Mouse (Mus musculus) heart, embryonic 12.5 days (tissue): Measurements from ENCODE around the gene Glod5. TPM values are rescaled to one million over a fixed set of nuclear protein-coding genes. Genes with fewer than 3 reads are reported as not detected.
"Not testable (repeated sequence)": the region's sequence is repeated elsewhere in the genome, so short reads cannot be mapped to it uniquely, and the experiment has no call there.

Experiments
- ATAC-seq: fragments of 200-750 bp; cut with Nextera tagmentation; 2 replicates; pipeline ENCODE4 v1.8.0; 2017; ENCODE audit warnings: moderate TSS enrichment, moderate library complexity; ENCODE audit not compliant: insufficient number of reproducible peaks, low FRiP score
- H3K27ac ChIP-seq: fragments of 300-500 bp; sonication (generic); 2 replicates; pipeline ENCODE4 v1.5.1; 2016; ENCODE audit warnings: mild to moderate bottlenecking, moderate library complexity; ENCODE audit not compliant: poor library complexity, severe bottlenecking
- H3K27me3 ChIP-seq: fragments of 300-500 bp; sonication (generic); replicated peaks from 2 replicates; pipeline ENCODE4 v1.6.1; 2016; ENCODE audit warnings: mild to moderate bottlenecking, moderate library complexity
- H3K36me3 ChIP-seq: fragments of 300-500 bp; sonication (generic); 2 replicates; pipeline ENCODE4 v1.6.1; 2016; ENCODE audit warnings: mild to moderate bottlenecking, moderate library complexity
- H3K4me1 ChIP-seq: fragments of 300-500 bp; sonication (generic); replicated peaks from 2 replicates; pipeline ENCODE4 v1.6.1; 2016; ENCODE audit warnings: mild to moderate bottlenecking
- H3K4me2 ChIP-seq: fragments of 300-500 bp; sonication (generic); 2 replicates; pipeline ENCODE4 v1.6.1; 2016; ENCODE audit warnings: mild to moderate bottlenecking, moderate library complexity
- H3K4me3 ChIP-seq: fragments of 300-500 bp; sonication (generic); 2 replicates; pipeline ENCODE4 v1.5.1; 2016; ENCODE audit warnings: mild to moderate bottlenecking
- H3K9ac ChIP-seq: fragments of 300-500 bp; sonication (generic); 2 replicates; pipeline ENCODE4 v1.6.1; 2016; ENCODE audit warnings: mild to moderate bottlenecking, moderate library complexity
- H3K9me3 ChIP-seq: fragments of 300-500 bp; sonication (generic); replicated peaks from 2 replicates; pipeline ENCODE4 v1.6.1; 2016; ENCODE audit warnings: mild to moderate bottlenecking, moderate library complexity
- WGBS: fragments of 180-500 bp; shearing (Covaris S2); methylation state at CpG from one replicate; pipeline ENCODE4 v1.1.7; 2016; 5-methylcytosine and 5-hydroxymethylcytosine counted together
- polyA plus RNA-seq: library from polyadenylated mRNA; unstranded; fragments of >200 nt; fragmentation: Nextera tagmentation; extraction: Ambion mirVana; gene quantifications from 2 replicates; pipeline ENCODE4 v1.2.1, GENCODE M21; 2016

The Glod5 gene
- 0.30 TPM in 1 of 2 replicates, not detected in the other for polyA plus RNA-seq

DNA sequence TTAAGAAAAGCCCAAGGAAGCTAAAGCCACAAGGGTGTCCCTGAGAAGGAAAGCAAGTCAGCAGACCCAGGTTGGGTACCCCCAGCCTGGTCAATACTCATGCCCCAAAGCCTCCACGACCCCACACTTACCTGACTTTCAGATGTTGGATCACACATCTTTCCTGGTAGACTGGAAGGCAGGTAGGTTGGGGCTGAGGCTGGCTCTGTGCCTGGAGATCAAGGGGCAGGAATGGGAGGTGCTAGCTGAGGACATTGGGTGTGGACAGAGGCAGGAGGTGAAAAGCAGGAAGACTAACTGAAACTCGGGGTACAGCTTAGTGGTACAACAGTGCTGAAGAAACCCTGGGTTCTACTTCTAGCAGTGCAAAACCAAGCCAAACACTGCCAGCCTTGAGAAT, at the start of gene Glod5:
Gene Glod5 (minus strand): TSS at position 207 of the 400 bp plus-strand sequence.
- Histone ChIP-seq H3K36me3 (no peaks in the 10 kb centered on the region), H3K27ac (no peak within 1 kb of the TSS), H3K4me3 (no peak within 1 kb of the TSS), H3K4me2 (no peak within 1 kb of the TSS), H3K9me3 (no peaks in the 10 kb centered on the region), H3K4me1 (no peaks in the 10 kb centered on the region), H3K27me3 (no peaks in the 10 kb centered on the region), H3K9ac (no peak within 1 kb of the TSS)
- 45% methylated on average over 2 of the region's 2 CpGs for WGBS
- no peak for ATAC-seq

DNA sequence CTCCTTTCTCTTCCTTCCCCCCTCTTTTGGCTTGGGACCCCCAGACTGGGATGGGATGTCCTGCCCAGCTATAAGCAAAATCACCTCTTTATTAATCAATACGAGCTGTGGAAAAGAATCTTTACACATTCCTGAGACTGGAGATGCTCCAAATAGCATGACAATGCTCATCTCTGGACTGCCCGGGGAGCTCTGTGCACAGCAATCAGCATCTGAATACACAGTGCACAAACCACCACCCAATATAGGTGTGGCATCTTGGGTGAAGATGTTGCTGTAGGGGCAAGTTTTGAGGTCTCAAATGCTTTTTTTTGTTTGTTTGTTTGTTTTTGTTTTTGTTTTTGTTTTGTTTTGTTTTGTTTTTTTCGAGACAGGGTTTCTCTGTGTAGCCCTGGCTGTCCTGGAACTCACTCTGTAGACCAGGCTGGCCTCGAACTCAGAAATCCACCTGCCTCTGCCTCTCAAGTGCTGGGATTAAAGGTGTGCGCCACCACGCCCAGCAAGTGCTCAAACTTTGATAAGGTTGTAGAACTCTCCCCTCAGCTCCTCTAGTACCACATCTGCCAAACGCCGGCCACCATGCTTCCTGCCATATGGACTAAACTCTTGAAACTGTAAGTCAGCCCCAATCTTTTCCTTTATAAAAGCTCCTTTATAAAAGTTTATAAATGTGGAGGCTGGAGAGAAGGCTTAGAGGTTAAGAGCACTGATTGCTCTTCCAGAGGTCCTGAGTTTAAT, 32.9 kb upstream of the Glod5 start:
- WGBS = 79% methylated on average over 8 of the region's 8 CpGs
- H3K4me1 ChIP-seq, H3K4me3 ChIP-seq, H3K27me3 ChIP-seq, H3K36me3 ChIP-seq, H3K9me3 ChIP-seq, ATAC-seq, H3K4me2 ChIP-seq, H3K9ac ChIP-seq, H3K27ac ChIP-seq: not testable (repeated sequence)

DNA sequence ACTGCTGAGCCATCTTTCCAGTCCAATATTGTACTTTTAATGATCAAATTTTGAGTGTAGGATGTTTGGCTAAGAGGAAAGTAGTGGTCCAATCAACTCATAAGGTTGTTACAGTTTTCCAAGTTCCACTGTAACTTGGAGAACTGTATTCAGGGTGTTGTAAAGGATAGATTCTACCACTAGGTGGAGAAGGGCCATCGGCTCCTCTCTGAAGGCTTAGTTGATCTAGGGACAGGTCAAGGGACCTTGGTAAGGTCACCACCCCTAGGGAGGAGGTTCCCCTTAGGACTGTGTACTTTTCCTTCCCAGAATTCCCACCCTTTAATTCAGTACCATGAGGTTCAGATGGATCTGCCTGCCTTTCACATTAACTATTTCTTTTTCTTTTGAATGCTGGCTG, 14.7 kb upstream of the Glod5 start:
- Histone ChIP-seq H3K36me3 (no peaks in the 10 kb centered on the region), H3K4me3 (no peak overlapping the region), H3K27me3 (no peaks in the 10 kb centered on the region), H3K27ac (no peak overlapping the region), H3K4me2 (no peak overlapping the region), H3K4me1 (no peaks in the 10 kb centered on the region), H3K9ac (no peak overlapping the region), H3K9me3 (no peaks in the 10 kb centered on the region)
- no peak for ATAC-seq
- WGBS = 60% methylated on average over 1 of the region's 1 CpGs

DNA sequence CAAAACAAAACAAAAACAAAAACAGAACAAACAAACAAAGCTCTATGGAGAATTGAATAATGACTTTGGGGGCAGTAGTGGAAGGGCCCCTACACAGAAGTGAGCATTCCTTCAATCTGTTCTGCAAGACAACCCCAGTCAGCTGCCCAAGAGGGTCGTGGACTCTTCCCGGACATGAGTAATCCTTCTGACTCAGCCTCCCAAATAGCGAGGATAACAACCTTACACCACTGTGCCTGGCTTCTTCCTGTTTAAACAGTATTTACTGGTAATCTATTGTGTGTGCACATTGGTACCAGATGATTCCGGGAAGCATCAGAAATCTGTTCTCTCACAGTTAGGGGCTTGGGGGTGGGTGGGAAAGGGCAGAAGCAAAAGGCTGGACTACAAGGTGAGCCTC, 8.5 kb upstream of the Glod5 start:
- WGBS = 59% methylated on average over 4 of the region's 4 CpGs
- H3K4me1 ChIP-seq = no peaks in the 10 kb centered on the region

DNA sequence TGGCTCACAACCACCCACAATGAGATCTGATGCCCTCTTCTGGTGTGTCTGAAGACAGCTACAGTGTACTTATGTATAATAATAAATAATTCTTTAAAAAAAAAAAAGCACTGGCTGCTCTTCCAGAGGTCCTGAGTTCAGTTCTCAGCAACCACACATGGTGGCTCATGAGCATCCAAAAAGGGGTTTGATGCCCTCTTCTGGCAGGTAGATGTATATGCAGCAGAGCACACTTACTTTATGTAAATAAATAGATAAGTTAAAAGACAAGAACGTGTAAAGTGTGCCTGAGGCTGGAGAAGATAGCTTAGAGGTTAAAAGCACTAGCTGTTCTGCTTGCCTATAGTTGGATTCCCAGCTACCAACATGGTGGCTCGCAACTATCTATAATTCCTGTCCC, 6.5 kb upstream of the Glod5 start:
- ATAC-seq = no peak
- 51% methylated on average over 2 of the region's 2 CpGs for WGBS
- Histone ChIP-seq H3K27me3 (no peaks in the 10 kb centered on the region), H3K36me3 (no peaks in the 10 kb centered on the region), H3K9me3 (no peaks in the 10 kb centered on the region), H3K9ac (no peak overlapping the region), H3K4me2 (no peak overlapping the region), H3K4me3 (no peak overlapping the region), H3K27ac (no peak overlapping the region), H3K4me1 (no peaks in the 10 kb centered on the region)

More for the DNA sequence above, 8.5 kb upstream of the Glod5 start:
- ATAC-seq = no peak
- Histone ChIP-seq H3K9me3 (no peaks in the 10 kb centered on the region), H3K4me3 (no peak overlapping the region), H3K27ac (no peak overlapping the region), H3K27me3 (no peaks in the 10 kb centered on the region), H3K36me3 (no peaks in the 10 kb centered on the region), H3K9ac (no peak overlapping the region), H3K4me2 (no peak overlapping the region)

DNA sequence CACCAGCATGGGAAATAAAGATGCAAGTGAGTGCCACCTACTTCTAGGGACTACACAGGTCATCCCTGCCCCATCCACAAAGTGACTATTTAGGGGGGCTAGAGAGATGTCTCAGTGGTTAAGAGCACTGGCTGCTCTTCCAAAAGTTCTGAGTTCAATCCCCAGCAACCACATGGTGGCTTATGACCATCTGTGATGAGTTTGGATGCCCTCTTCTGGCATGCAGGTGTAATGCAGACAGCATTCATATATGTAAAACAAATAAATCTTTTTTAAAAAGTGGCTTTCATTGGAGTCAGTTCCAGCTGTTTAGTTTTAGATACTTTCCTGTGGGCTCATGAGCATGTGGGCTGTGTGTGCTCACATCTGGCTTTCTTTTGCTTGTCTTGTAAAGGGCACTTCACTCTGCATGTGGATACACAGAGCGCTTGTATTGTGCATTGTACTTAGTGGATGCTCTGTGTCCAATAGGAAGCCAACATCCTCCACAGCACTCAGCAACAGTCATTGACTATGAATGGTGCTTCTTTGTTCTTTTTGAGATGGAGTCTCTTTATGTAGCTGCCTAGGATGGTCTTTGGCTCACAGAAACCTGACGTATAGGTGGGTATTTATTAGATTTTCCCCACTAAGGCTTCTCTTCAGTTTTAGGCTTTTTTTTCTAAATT, 2.0 kb upstream of the Glod5 start:
- Histone ChIP-seq H3K4me3 (no peak overlapping the region), H3K27ac (no peak overlapping the region), H3K36me3 (no peaks in the 10 kb centered on the region), H3K27me3 (no peaks in the 10 kb centered on the region), H3K4me1 (no peaks in the 10 kb centered on the region), H3K4me2 (no peak overlapping the region), H3K9ac (no peak overlapping the region), H3K9me3 (no peaks in the 10 kb centered on the region)
- WGBS = 84% methylated on average over 2 of the region's 2 CpGs
- no peak for ATAC-seq

DNA sequence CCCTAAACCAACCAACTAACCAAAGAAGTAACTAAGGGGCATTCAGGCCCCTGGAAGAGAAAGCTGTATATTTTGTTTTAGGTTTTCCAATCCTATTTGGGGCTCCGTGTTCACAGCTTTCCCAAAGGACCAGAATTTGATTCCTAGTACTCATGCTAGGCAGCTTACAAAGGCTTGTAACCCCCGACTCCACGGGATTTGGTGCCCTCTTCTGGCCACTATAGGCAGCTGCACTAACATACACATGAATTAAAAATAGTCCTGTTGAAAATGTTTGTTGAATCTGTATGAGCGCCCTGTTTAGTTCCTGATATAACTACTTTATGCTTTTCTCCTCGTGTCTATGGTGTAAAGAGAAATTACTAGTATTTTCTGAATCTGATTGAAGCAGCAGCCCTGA, 1.1 kb downstream of the Glod5 start:
- Histone ChIP-seq H3K9ac (no peak overlapping the region), H3K9me3 (no peaks in the 10 kb centered on the region), H3K4me2 (no peak overlapping the region), H3K27me3 (no peaks in the 10 kb centered on the region), H3K4me1 (no peaks in the 10 kb centered on the region), H3K4me3 (no peak overlapping the region), H3K27ac (no peak overlapping the region), H3K36me3 (no peaks in the 10 kb centered on the region)
- 10% methylated on average over 5 of the region's 5 CpGs for WGBS
- no peak for ATAC-seq

DNA sequence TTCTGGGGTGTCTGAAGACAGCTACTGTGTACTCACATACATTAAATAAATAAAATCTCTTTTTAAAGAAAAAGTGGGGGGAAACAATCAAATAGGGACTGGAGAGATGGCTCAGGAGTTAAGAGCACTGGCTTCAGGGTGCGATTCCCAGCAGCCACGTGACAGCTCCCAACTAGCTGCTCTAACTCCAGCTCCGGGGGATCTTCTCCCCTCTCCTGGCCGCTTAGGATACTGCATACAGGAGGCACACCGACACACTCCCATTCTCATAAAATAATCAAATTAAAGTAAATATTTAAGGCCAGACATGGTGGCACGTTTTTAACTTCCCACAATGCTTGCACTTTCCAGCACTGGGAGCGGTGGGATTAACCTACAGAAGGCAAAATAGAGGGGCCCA, 2.6 kb downstream of the Glod5 start:
- H3K27me3 ChIP-seq, H3K4me2 ChIP-seq, ATAC-seq, H3K4me1 ChIP-seq, H3K9me3 ChIP-seq, H3K9ac ChIP-seq, H3K36me3 ChIP-seq, H3K27ac ChIP-seq, H3K4me3 ChIP-seq: not testable (repeated sequence)
- 20% methylated on average over 7 of the region's 7 CpGs for WGBS

DNA sequence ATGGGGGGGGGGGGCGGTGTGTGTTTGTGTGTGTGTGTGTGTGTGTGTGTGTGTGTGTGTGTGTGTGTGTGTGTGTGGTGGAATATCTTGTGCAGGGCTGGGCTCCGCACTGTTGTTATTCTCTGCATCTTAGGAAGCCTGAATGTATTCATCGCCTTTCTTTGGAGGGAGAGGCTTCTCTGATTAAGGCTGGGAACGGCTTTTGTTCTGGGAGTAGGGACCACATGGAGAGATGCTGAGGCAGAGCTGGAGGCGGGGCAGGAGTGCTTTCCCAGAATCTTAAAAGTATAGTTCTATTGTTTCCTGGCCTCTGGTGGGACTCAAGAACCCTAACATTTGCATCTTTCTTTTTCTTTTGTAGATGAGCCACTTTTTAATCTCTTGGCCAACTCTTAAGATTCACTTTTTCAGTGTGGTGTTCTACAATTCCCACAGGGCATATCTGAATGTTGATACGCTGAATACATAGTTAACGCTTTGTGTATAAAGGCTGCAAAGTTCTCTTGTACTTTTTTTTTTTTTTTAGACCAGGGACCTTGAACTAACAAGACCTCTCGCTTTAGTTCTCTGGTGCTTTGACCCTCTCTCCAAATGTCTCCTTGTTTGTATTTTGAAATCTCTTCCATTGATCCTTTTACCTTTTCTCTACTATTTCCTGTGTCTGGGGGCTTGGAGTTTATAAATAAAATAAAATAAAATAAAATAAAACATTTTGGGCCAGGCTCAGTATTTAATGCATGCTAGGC, 4.5 kb downstream of the Glod5 start:
- Histone ChIP-seq H3K4me1 (no peaks in the 10 kb centered on the region), H3K4me2 (no peak overlapping the region), H3K4me3 (no peak overlapping the region), H3K9me3 (no peaks in the 10 kb centered on the region), H3K36me3 (no peaks in the 10 kb centered on the region), H3K9ac (no peak overlapping the region), H3K27ac (no peak overlapping the region), H3K27me3 (no peaks in the 10 kb centered on the region)
- 41% methylated on average over 7 of the region's 8 CpGs for WGBS
- ATAC-seq = no peak

DNA sequence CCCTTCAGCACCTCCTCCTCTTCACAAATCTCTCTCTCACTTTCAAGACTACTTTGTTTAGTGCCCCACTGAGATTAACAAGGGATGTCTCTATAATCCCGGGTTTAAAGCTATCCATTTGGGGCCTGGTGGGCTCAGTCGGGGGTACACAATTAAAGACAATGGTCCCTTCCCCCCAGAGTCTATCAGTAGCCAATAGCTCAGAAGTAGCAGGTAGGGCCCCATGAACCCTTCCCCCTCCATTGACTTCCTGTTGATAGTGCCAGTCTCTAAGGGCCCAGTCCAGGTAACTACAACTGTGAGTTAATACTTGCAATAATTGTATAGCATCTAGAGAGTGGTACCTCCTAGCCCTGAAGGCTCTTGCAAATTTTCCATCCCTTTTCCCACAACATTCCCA, 5.1 kb downstream of the Glod5 start:
- WGBS = 4% methylated on average over 2 of the region's 2 CpGs
- ATAC-seq = no peak
- no peaks in the 10 kb centered on the region for H3K4me1 ChIP-seq
- no peak overlapping the region for H3K4me2 ChIP-seq
- H3K27ac ChIP-seq = no peak overlapping the region
- H3K27me3 ChIP-seq = no peaks in the 10 kb centered on the region
- no peak overlapping the region for H3K9ac ChIP-seq
- H3K9me3 ChIP-seq = no peaks in the 10 kb centered on the region
- no peak overlapping the region for H3K4me3 ChIP-seq
- no peaks in the 10 kb centered on the region for H3K36me3 ChIP-seq

DNA sequence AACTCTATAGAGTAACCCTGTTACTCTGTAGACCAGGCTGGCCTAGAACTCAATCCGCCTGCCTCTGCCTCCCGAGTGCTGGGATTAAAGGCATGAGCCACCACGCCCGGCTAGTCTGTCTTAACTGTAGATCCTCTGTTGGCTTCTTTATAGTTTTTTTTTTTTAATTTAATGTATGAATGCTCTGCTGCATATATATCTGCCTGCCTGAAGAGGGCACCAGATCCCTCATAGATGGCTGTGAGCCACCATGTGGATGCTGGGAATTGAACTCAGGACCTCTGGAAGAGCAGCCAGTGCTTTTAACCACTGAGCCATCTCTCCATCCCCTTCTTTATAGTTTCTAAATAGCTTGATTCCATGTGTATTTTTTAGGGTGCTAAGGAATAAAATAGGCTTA, 8.9 kb downstream of the Glod5 start:
- not testable (repeated sequence) for H3K27me3 ChIP-seq, H3K27ac ChIP-seq, H3K9me3 ChIP-seq, H3K9ac ChIP-seq, H3K4me2 ChIP-seq, H3K4me1 ChIP-seq, H3K36me3 ChIP-seq, H3K4me3 ChIP-seq, ATAC-seq
- 82% methylated on average over 4 of the region's 4 CpGs for WGBS
